Mouse (Mus musculus): Measurements from ENCODE around the gene Rln3.

The Rln3 gene

DNA sequence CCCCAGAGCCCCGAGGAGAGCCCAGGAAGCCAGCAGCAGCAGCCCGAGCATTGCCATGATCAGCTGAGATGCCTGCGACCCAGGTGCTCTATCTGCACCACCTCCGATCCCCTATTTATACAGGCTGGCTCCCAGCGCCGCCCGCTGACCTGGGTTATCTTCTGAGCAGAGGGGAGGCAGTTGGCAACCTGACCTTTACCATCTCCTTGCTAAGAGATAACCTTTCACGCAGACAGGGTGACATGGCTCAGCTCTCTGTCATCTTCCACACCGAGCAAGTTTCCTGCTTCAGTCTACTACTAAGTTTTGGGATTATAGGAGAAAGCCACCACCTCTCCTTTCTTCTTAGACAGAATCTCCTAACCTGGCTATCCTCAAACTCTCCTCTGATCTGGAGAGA, at the start of gene Rln3:
Gene Rln3, minus strand, starts transcription at position 101 of the 400 bp plus-strand sequence.
- no peak for DNase-seq (ENCODE audit: low spot score in 2 of 2)

DNA sequence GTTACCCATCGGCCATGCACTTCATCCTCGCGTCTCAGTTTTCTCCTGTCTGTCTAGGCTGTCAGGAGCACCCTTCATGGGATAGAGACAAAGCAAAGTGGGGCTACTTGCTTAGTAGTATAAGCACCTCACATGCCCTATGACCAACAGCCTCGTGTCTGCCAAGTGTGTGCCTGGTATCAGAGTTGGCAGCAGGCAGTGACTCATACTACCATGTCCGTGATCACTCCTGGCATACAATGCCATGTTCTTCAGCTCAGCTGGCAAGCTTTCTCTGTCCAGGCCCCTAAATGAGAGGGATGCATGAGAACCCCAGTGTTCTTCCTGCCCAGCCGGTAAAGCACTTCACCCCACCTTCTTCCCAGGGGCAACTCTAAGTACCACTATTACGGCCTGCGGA, 45.8 kb upstream of the Rln3 start:
- DNase-seq (ENCODE audit: low spot score in 2 of 2): no peak

DNA sequence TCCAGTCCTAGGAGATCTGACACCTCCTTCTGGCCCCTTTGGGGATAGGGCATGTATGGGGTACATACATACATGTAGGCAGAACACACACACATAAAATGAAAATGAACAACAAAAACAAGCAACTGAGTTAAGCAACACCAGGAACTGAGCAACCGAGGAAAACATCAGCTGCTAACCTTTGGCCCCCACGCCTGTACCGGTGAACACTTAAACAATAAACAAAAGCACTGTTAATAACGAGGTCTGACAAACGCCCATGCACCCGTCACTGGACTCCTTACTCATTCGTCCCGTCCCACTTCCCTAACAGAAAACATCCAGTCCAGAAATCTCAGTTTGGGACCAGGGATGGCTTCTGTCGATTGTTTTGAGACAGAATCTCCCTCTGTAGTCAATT, 44.5 kb upstream of the Rln3 start:
- DNase-seq (ENCODE audit: low spot score in 2 of 2): no peak

DNA sequence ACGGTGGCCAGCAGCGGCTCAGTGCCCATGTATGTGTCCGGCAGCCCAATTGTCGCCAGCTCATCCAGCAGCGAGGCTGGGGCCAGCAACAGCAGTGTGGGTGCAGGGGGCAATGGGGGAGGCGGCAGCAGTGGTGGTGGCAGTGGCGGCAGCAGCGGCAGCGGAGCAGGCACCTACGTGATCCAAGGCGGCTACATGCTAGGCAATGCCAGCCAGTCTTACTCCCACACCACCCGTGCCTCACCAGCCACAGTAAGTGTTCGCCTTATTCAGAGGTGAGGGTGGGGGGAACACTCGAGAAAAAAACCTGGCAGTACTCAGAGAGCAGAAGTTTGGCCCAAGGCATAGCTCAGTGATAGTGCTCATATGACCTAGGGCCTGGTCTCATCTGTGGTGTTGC, 43.0 kb upstream of the Rln3 start:
- DNase-seq (ENCODE audit: low spot score in 2 of 2): no peak

DNA sequence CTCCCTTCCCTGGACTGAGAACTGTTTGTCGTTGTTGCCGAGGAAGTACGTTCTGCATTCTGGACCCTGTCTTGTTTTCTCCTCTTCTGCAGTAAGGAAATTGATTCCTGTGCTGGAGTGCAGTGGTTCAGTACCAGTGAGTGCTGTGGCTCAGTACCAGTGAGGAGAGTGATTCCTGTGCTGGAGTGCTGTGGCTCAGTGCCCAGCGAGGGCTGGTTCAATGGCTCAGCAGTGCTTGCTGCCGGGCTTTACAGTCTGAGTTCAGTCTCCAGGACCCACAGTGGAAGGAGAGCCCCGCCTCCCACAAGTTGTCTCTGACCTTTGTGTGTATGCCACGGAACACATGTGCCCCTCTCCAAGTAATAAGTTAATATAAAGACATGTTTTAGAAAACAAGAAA, 42.4 kb upstream of the Rln3 start:
- no peak for DNase-seq (ENCODE audit: low spot score in 2 of 2)

DNA sequence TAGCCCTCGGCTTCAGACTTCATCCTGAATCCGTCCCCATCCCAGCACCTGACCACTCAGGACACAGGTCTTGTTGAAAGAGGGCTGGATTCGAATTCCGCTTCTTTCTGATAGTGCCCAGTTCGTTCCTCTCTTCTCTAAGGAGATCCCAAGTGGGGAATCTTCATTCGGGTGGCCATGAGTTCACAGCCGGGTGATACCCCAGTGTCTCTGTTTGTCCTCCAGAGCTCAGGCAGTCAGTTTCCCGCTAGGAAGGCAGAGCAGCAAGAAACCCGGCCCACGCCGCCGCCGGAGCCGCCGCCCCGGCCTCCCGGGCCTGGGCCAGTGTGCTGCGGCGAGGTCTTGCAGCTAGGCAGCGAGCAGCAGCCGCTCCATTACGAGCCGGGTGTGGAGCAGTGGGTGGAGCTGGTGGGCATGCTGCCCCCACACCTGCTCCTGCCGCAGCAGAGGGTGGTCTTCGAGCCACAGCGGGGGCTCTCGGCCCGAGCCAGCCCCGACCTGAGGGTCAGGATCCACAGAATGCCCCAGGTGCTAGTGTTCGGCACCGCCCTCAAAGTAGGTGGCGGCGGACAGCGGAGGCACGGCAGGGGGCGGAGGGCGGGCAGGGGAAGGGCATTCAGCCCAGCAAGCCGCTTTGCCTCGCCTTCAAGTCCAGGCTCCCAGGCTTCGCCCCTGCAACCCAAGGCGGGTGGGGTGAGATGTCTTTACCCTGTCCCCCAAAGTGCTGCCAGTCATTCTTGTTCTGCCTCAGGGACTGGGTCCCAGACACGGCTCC, 39.7 kb upstream of the Rln3 start:
- DNase-seq (ENCODE audit: low spot score in 2 of 2): no peak

DNA sequence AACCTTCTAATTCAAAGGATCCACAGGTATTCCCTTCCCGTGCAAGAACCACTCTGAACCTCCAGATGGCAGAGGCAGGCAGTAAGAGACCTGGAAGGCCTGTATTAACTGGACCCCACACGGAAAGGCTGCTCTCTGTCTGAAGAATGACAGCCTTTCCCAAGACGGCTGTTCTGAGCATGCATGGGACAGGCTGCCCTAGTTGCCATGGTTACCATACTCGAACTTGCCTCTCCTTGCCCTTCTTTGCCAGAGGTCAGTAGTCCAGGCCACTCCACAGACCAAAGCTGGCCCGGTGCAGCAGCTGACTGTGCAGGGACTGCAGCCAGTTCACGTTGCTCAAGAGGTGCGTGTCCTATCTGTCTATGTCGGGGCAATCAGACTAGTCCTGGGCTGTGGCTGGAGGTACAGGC, 39.0 kb upstream of the Rln3 start:
- no peak for DNase-seq (ENCODE audit: low spot score in 2 of 2)

DNA sequence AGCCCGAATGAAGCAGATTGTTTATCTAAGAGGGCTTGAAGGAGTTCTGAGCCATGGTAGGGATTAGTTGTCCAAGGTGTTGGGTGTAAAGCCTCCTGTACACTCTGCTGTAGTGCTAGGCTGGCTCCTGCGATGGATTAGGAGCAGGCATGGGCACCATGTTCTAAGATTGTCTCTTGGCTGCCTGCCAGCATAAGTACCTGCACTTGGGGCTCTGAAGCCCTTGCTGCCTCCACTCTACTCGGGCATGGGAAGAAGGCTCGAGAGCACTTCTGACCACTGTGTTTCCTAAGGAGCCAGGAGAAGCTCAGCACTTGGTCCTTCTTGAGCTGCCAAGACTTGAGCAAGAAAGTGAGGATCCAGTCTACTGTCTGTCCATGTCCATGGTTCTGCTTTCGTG, 34.4 kb upstream of the Rln3 start:
- no peak for DNase-seq (ENCODE audit: low spot score in 2 of 2)

DNA sequence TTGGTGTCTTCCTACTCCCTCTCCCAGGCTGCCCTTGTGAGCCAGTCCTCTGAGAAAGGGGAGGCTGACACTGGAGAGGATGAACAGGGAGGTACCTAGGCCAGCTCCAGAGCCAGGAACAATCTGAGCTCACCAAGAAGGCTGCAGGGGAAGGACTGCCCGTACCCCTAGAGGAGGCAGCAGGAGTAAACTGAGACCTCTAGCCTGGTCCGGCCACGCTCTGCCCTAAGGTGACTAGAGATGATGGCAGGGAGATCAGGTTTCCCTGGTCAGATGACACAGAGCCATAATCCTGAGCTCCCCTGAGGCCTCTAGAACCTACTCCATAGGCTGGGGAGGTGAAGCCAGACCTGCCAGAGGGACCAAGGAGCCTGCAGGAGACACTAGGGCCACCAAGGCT, 32.0 kb upstream of the Rln3 start:
- no peak for DNase-seq (ENCODE audit: low spot score in 2 of 2)

DNA sequence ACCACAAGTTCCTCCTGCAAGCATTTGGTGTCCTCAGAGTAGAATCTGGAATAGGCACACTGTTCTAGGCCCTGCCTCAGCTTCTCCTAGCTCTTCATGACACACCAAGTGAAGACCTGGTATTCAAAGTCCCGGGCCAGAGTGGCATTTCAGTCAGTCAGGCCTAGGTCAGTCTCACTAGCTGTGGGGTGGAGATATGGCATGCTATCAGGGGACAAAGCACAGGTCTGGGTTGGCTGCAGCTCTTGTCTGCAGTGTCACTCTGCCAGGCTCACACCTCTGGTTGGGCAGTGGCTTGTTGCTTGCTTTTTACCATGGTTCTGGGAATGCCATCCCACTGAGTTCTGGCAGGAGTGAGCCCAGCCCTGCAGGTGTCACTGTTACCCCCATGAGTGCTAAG, 31.6 kb upstream of the Rln3 start:
- no peak for DNase-seq (ENCODE audit: low spot score in 2 of 2)

DNA sequence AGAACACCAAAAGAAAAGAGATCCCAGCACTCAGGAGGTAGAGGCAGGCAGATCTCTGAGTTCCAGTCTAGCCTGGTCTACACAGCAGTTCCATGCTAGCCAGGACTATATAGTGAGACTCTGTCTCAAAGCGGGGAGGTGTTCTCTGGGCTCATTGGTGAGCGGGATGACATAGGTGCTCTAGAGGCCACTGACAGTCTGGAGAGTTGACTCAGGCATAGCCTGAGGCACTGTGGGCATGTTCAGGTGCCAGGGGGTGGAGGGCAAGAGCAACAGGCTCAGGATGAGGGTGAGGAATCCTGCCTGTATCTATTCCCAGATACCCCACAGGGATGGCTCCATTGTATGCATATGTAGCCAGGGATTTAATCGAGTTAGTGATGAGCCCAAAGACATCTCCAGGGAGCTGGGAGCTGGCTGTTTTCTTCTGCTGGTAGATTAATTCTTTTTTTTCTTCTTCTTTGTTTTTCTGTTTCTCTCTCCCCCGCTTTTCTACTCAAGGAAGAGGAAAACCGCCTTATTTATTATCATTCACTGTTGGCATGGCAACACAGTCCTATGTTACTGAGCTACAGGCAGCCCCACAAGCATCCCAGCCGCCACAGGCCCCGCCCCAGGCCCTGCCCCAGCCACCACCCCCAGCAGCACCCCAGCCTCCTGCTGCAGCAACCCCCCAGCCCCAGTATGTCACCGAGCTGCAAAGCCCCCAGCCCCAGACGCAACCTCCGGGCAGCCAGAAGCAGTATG, 28.6 kb upstream of the Rln3 start:
- DNase-seq (ENCODE audit: low spot score in 2 of 2): no peak

DNA sequence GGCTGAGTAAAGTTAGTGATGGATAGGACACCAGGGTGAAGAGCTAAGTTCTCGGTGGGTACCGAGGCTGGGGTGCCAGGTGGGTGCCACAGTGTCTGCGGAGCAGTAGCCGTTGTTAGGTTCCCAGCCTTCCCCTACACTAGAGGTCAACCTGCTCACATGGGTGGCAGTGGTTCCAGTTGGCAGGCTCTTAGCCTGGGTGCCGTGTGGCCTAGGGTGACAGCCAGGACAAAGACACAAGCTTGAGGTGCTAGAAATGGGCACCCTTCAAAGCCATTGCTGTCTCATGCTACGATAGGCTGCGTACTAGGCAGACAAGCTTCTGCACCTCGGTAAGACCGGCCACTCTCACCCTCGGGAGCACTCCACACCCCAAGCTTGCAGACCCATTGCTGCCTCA, 27.5 kb upstream of the Rln3 start:
- no peak for DNase-seq (ENCODE audit: low spot score in 2 of 2)

DNA sequence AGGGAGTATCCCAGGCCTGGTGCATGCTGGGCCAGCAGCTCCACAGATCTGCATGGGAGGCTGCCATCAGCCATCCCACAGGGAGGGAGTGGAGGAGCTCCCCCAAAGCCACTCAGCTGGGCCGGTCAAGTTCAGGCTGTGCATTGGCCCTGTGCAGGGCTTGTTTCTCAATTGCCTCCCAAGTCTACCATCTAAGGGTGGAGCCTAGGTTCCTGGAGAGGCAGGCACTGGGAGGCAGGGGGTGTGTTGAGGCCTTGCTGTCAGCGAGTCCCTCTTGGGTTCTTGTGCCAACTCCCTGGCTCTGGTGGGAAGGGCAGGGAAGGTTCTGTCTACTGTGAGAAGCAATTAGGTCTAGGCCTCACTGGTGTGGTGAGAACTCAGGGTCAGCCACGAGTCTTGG, 27.1 kb upstream of the Rln3 start:
- no peak for DNase-seq (ENCODE audit: low spot score in 2 of 2)

DNA sequence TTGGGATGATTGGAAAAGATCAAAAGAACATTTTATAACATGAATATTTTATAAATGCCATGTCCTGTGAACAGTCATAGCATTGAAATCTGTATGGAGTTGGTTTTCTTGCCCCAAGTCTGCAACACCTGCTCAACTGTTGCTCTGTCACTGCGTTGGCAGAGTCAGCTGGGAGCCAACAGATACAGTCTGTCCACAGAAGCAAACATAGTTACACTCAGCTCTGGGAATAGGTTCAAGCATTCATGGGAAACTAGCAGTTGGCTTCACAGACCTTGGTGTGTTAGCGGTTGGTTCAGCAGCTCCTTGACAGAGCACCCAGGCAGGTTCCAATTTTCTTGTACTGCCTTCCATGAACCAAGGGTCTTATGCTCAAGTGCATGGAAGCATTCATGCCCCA, 25.9 kb upstream of the Rln3 start:
- DNase-seq (ENCODE audit: low spot score in 2 of 2): peak; percentile 50 to 74

DNA sequence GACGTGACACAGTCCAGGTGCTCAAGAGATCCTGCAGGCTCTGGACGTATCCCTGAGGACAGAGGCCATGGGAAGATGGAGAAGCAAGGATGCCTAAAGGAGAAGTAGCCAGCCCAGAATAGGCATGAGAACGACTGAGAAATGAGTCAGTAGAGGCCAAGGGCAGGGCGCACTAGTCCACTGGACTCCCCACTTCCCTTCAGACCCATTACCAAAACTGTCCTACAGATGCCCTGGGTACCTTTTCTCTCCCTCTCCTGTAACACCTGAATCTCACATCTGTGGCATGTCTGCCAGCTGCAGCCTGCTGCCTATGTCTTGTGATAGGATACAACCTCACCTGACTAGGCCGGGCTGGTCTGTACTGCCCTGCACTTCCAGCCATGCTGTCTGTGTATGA, 25.4 kb upstream of the Rln3 start:
- no peak for DNase-seq (ENCODE audit: low spot score in 2 of 2)

DNA sequence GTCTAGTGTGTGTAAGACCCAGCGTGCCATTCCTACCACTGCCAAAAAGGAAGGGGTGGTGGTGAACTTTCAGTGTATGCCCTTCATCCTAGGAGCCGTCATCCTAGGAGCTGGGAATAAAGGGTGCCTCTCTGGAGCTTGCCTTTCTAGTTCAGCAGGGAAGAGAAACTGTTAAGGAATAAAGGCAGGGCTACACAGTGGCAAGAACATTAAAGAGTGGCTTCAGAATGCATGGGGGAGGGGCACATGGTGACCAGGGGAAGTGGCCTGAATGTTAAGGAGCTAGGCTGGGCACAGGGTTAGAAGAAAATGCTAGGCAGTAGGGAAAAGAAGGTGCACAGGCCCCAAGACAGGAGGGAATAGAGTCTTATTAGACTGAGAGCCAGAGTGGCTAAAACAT, 24.9 kb upstream of the Rln3 start:
- DNase-seq (ENCODE audit: low spot score in 2 of 2): no peak

DNA sequence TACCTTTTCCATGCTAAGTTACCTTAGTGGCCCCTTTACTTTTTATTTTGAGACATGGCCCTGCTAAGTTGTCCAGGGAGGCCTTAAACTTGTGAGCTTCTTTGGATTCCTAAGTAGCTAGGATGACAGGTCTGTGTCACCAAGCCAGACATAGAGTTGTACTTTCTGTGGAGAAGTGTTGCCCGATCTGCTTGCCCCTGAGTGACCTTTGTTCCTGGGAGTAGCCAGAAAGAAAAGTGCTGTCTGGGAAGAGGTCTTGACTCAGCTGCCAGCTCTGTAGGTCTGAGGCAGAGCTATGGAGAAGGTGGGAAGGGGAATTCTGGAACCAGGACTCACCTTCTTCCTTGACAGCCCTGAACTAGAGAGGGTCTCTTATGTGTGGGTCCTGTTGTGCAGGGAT, 24.4 kb upstream of the Rln3 start:
- DNase-seq (ENCODE audit: low spot score in 2 of 2): no peak

DNA sequence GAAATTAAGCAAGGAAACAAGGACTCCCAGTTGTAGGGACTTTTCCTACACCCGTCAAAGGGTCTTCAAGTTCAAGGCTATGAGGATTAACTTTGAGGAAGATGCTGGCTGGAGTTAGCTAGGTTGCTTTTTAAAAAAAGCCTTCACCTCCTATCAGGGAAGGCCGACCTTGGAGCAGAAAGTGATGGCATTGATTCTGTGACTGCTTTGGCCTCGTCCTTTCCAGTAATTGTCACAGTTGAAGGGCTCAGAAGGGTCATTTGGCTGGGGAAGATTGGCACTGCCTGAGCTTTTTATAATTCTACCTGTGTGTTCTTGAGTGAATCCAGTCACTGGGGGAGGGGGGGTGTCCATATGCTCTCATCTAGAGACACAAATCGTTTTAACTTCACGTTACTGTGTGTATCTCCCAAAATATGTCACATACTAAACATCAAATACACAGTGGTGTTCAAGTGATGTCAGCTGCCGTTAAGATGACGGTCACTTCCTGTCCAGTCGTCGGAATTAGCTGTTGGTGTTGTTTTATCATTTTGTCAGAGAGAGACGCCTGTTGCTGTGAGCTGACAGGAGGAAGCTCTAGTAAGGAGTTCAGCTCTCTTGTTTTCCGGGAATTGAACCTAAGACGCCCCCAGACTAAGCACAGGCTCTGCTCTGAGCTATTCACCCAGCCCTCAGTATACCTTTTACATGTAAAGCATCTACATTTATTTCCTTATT, 23.7 kb upstream of the Rln3 start:
- no peak for DNase-seq (ENCODE audit: low spot score in 2 of 2)

DNA sequence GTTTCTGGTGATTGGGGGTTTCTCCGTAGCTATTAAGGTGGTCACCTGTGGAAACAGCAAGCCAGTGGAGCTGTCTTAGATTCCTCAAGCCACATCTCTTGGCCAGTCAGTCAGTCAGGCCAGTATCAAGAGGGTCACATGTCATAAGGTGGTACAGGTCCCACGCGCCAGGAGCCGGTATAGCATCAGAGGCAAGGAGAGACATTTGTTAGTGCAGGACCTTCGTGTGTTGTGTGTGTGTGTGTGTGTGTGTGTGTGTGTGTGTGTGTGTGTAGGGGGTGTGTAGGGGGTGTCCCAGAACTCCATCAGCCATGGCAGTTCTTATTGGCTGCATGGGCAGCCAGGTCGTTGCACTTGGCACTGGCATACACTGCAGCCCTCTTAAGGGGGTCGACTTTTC, 23.1 kb upstream of the Rln3 start:
- DNase-seq (ENCODE audit: low spot score in 2 of 2): no peak

DNA sequence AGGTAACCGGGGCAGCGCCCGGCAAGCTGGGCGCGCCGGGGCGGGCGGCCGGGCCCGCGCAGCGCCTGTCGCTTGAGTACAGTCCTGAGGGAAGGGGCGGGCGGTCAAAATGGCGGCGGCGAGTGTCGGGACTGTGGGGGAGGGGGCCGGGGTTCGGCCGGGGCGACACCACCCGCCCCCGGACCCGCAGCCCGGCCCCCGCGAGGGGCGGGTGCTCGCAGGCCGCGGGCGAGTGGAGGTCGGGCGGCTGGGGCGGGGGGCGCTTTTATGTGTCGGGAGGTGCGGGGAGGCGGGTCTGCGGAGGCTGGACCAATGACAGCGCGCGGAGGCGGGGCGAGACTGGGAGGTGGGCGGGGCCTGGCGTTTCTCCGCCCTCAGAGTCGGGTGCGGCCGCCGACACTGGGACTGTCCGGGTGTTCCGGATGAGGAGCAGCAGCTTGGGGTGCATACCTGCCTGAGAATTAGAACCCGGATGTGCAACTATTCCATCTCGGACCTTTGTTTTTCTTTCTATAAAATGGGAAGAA, 22.3 kb upstream of the Rln3 start:
- DNase-seq (ENCODE audit: low spot score in 2 of 2): peak; percentile 73 to 94

DNA sequence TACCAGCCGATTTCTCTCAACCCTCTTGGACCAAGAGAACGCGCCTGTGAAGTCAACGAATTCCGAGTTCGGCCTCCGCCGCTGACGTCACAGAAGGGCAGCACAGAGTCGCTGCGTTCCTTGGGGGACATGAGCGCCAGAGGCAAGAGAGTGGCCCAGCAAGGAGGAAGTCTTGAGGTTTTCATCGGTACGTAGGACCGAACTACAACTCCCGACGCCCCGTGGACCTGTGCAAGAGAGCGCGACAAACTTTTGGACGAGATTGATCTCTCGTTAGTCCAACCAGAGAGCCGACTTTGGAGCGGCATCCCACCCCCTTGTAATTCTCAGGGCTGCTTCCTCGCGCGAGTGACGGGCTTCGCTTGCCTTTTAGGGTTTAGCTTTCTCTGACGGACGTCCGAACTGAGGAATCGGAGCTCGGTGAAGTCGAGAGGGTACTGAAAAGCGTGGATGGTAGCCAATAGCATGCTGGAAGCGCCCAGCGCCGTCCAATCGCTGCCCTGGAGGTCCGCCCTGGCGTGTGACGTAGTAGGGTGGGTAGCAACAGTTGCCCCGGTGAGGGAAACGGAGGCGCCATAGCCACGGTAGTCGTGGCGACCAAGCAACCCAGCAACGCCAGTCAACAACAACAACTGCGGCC, 21.6 kb upstream of the Rln3 start, which contains the start of gene Rfx1:
Gene Rfx1, plus strand, starts transcription at position 544 of the 640 bp plus-strand sequence.
- peak; percentile 100 for DNase-seq (ENCODE audit: low spot score in 2 of 2)

DNA sequence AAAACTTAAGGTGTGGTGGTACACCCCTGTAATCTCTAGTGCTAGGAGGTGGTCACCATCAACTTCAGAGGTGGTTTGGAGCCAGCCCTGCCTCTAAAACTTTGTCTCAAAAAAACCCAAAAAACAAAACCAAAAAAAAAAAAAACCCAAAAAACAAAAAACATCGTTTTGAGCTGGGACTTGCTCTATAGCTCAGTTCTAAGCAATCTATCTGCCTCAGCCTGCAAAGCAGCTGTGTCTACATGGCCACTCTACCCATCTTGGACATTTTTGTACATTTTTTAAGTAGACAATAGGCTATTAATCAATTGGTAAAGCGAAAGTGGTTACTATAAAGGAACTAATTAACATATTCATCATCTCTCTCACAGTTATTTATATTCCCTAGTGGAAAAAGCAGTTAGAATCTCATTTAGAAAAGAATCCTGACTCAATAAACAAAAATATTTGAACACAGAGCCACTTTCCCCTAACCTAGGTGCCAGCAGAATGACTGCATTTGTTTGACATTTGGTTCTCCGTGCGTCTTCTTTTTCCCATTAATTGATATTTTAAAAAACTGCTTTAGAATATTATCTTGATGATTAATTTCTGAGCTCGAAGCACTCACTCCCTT, 20.8 kb upstream of the Rln3 start:
- DNase-seq (ENCODE audit: low spot score in 2 of 2): no peak

Data from left cerebral cortex, adult 9 months (tissue).